Mouse (Mus musculus) hindbrain, embryonic 15.5 days (tissue): ENCODE data around the gene Pfn1. TPM values are rescaled to one million over a fixed set of nuclear protein-coding genes. Genes with fewer than 3 reads are reported as not detected.

Source experiments
- ATAC-seq: fragments of 200-750 bp; cut with Nextera tagmentation; 2 replicates; pipeline ENCODE4 v1.8.0; 2017; ENCODE audit warnings: low read depth, moderate number of reproducible peaks, moderate TSS enrichment; ENCODE audit not compliant: low FRiP score
- H3K27ac ChIP-seq: fragments of 300-500 bp; sonication (generic); replicated peaks from 2 replicates; pipeline ENCODE4 v1.5.1; 2015; ENCODE audit warnings: mild to moderate bottlenecking, inconsistent platforms
- H3K27me3 ChIP-seq: fragments of 300-500 bp; sonication (generic); 2 replicates; pipeline ENCODE4 v1.6.1; 2015; ENCODE audit warnings: control low read depth, inconsistent platforms
- H3K36me3 ChIP-seq: fragments of 300-500 bp; sonication (generic); 2 replicates; pipeline ENCODE4 v1.6.1; 2015; ENCODE audit warnings: control low read depth, inconsistent platforms
- H3K4me1 ChIP-seq: fragments of 300-500 bp; sonication (generic); replicated peaks from 2 replicates; pipeline ENCODE4 v1.6.1; 2015; ENCODE audit warnings: control low read depth, inconsistent platforms
- H3K4me2 ChIP-seq: fragments of 300-500 bp; sonication (generic); 2 replicates; pipeline ENCODE4 v1.6.1; 2015; ENCODE audit warnings: moderate library complexity, mild to moderate bottlenecking, inconsistent platforms
- H3K4me3 ChIP-seq: fragments of 300-500 bp; sonication (generic); 2 replicates; pipeline ENCODE4 v1.5.1; 2015; ENCODE audit warnings: mild to moderate bottlenecking, inconsistent platforms
- H3K9ac ChIP-seq: fragments of 300-500 bp; sonication (generic); 2 replicates; pipeline ENCODE4 v1.6.1; 2015; ENCODE audit warnings: inconsistent platforms
- H3K9me3 ChIP-seq: fragments of 300-500 bp; sonication (generic); 2 replicates; pipeline ENCODE4 v1.6.1; 2016; ENCODE audit warnings: control low read depth, inconsistent platforms
- WGBS: fragments of 180-500 bp; shearing (Covaris S2); methylation state at CpG from one replicate; pipeline ENCODE4 v1.1.7; 2015; 5-methylcytosine and 5-hydroxymethylcytosine counted together
- polyA plus RNA-seq: library from polyadenylated mRNA; unstranded; fragments of >200 nt; fragmentation: Nextera tagmentation; extraction: Ambion mirVana; gene quantifications from 2 replicates; pipeline ENCODE4 v1.2.1, GENCODE M21; 2015

Pfn1 gene
- polyA plus RNA-seq, 1 experiment from 2014 or later = 792 TPM

GRCm38 (mm10) chr11:70658942-70659341 lies 4.5 kb upstream of the Pfn1 start:
- peaks cover 13% of the 10 kb centered on the region for H3K36me3 ChIP-seq
- H3K9ac ChIP-seq = no peak overlapping the region
- H3K27me3 ChIP-seq = no peaks in the 10 kb centered on the region
- no peak overlapping the region for H3K4me3 ChIP-seq
- no peak overlapping the region for H3K4me2 ChIP-seq
- H3K9me3 ChIP-seq = no peaks in the 10 kb centered on the region
- H3K27ac ChIP-seq = no peak overlapping the region
- 84% methylated on average over 8 of the region's 8 CpGs for WGBS
- peaks cover 21% of the 10 kb centered on the region for H3K4me1 ChIP-seq
- ATAC-seq = no peak

GRCm38 (mm10) chr11:70658521-70658920 lies 4.1 kb upstream of the Pfn1 start:
- WGBS = 87% methylated on average over 5 of the region's 5 CpGs
- H3K27ac ChIP-seq = no peak overlapping the region
- H3K4me3 ChIP-seq = no peak overlapping the region
- H3K9ac ChIP-seq = no peak overlapping the region
- H3K4me2 ChIP-seq = no peak overlapping the region
- ATAC-seq = no peak
- H3K9me3 ChIP-seq = no peaks in the 10 kb centered on the region
- H3K4me1 ChIP-seq = peaks cover 21% of the 10 kb centered on the region
- peaks cover 11% of the 10 kb centered on the region for H3K36me3 ChIP-seq
- H3K27me3 ChIP-seq = no peaks in the 10 kb centered on the region

GRCm38 (mm10) chr11:70657991-70658390 lies 3.5 kb upstream of the Pfn1 start:
- Histone ChIP-seq H3K4me3 (no peak overlapping the region), H3K9ac (no peak overlapping the region), H3K4me1 (peaks cover 26% of the 10 kb centered on the region), H3K27ac (no peak overlapping the region), H3K27me3 (no peaks in the 10 kb centered on the region), H3K36me3 (peaks cover 7% of the 10 kb centered on the region), H3K9me3 (no peaks in the 10 kb centered on the region), H3K4me2 (no peak overlapping the region)
- ATAC-seq = no peak
- 61% methylated on average over 9 of the region's 9 CpGs for whole genome bisulfite sequencing

GRCm38 (mm10) chr11:70657573-70657972 lies 3.1 kb upstream of the Pfn1 start:
- no peaks in the 10 kb centered on the region for H3K9me3 ChIP-seq
- no peak for ATAC-seq
- H3K9ac ChIP-seq = no peak overlapping the region
- WGBS = 59% methylated on average over 6 of the region's 6 CpGs
- peaks cover 3% of the 10 kb centered on the region for H3K36me3 ChIP-seq
- peaks cover 30% of the 10 kb centered on the region for H3K4me1 ChIP-seq
- no peak overlapping the region for H3K4me3 ChIP-seq
- H3K27ac ChIP-seq = no peak overlapping the region
- no peaks in the 10 kb centered on the region for H3K27me3 ChIP-seq
- H3K4me2 ChIP-seq = no peak overlapping the region

GRCm38 (mm10) chr11:70656964-70657363 lies 2.5 kb upstream of the Pfn1 start, which contains the start of gene Eno3:
Eno3 (plus strand) TSS chr11:70657202.
- Histone ChIP-seq H3K4me3 (peak within 1 kb of the TSS; percentile 98), H3K4me1 (peaks cover 36% of the 10 kb centered on the region), H3K27me3 (no peaks in the 10 kb centered on the region), H3K27ac (peak within 1 kb of the TSS; percentile 98), H3K9ac (peak within 1 kb of the TSS; percentile 98), H3K36me3 (peaks cover 4% of the 10 kb centered on the region; the same call in 1 of the 2 replicates), H3K9me3 (no peaks in the 10 kb centered on the region), H3K4me2 (peak within 1 kb of the TSS; percentile 77)
- 4% methylated on average over 3 of the region's 3 CpGs for WGBS
- ATAC-seq = no peak

GRCm38 (mm10) chr11:70656456-70656927 lies 2.0 kb upstream of the Pfn1 start:
- 6% methylated on average over 16 of the region's 16 CpGs for WGBS
- peak overlapping the region; percentile 98 for H3K4me3 ChIP-seq
- H3K4me1 ChIP-seq = peaks cover 41% of the 10 kb centered on the region
- H3K9me3 ChIP-seq = no peaks in the 10 kb centered on the region
- peak overlapping the region; percentile 98; the same call in 1 of the 2 replicates for H3K9ac ChIP-seq
- 0 out of 2 replicates have a peak overlapping the region, but pooled peaks have one; percentile 98 for H3K27ac ChIP-seq
- no peak for ATAC-seq
- no peaks in the 10 kb centered on the region for H3K27me3 ChIP-seq
- peaks cover 8% of the 10 kb centered on the region for H3K36me3 ChIP-seq
- peak overlapping the region; percentile 77 for H3K4me2 ChIP-seq

- WGBS = under 1% methylated on average over 59 of the region's 61 CpGs
- no peaks in the 10 kb centered on the region for H3K9me3 ChIP-seq
- no peaks in the 10 kb centered on the region for H3K27me3 ChIP-seq
- peaks cover 46% of the 10 kb centered on the region for H3K4me1 ChIP-seq
- H3K4me3 ChIP-seq = peak overlapping the region; percentile 98
- peak overlapping the region; percentile 77 for H3K4me2 ChIP-seq
- no peak for ATAC-seq
- peak overlapping the region; percentile 98 for H3K27ac ChIP-seq
- peak overlapping the region; percentile 98 for H3K9ac ChIP-seq
- H3K36me3 ChIP-seq = peaks cover 14% of the 10 kb centered on the region
These were observed 1.4 kb upstream of the Pfn1 start for GRCm38 (mm10) chr11:70655571-70656455.

- no peaks in the 10 kb centered on the region for H3K27me3 ChIP-seq
- H3K4me1 ChIP-seq = peaks cover 48% of the 10 kb centered on the region
- peak overlapping the region; percentile 98 for H3K9ac ChIP-seq
- H3K4me3 ChIP-seq = peak overlapping the region; percentile 98
- peaks cover 22% of the 10 kb centered on the region for H3K36me3 ChIP-seq
- ATAC-seq = peak; percentile 71
- H3K9me3 ChIP-seq = no peaks in the 10 kb centered on the region
- under 1% methylated on average over 48 of the region's 48 CpGs for WGBS
- H3K4me2 ChIP-seq = peak overlapping the region; percentile 77
- H3K27ac ChIP-seq = peak overlapping the region; percentile 98
These were observed 603 bp upstream of the Pfn1 start for GRCm38 (mm10) chr11:70654923-70655570.

- H3K9ac ChIP-seq = peak overlapping the region; percentile 98
- no peaks in the 10 kb centered on the region for H3K9me3 ChIP-seq
- ATAC-seq = peak; percentile 59
- peaks cover 34% of the 10 kb centered on the region for H3K36me3 ChIP-seq
- WGBS = under 1% methylated on average over 62 of the region's 63 CpGs
- no peaks in the 10 kb centered on the region for H3K27me3 ChIP-seq
- H3K4me2 ChIP-seq = peak overlapping the region; percentile 77
- peak overlapping the region; percentile 98 for H3K27ac ChIP-seq
- H3K4me1 ChIP-seq = peaks cover 56% of the 10 kb centered on the region
- peak overlapping the region; percentile 98 for H3K4me3 ChIP-seq
These were observed 873 bp downstream of the Pfn1 start for GRCm38 (mm10) chr11:70653345-70654197.

GRCm38 (mm10) chr11:70652884-70653344 lies 1.5 kb downstream of the Pfn1 start:
- peak overlapping the region; percentile 77 for H3K4me2 ChIP-seq
- WGBS = 66% methylated on average over 6 of the region's 6 CpGs
- peaks cover 34% of the 10 kb centered on the region for H3K36me3 ChIP-seq
- H3K4me3 ChIP-seq = peak overlapping the region; percentile 98
- no peaks in the 10 kb centered on the region for H3K27me3 ChIP-seq
- H3K9ac ChIP-seq = peak overlapping the region; percentile 98
- H3K27ac ChIP-seq = peak overlapping the region; percentile 98
- H3K9me3 ChIP-seq = no peaks in the 10 kb centered on the region
- H3K4me1 ChIP-seq = peaks cover 62% of the 10 kb centered on the region
- ATAC-seq = no peak
